In the genomic region with DNA sequence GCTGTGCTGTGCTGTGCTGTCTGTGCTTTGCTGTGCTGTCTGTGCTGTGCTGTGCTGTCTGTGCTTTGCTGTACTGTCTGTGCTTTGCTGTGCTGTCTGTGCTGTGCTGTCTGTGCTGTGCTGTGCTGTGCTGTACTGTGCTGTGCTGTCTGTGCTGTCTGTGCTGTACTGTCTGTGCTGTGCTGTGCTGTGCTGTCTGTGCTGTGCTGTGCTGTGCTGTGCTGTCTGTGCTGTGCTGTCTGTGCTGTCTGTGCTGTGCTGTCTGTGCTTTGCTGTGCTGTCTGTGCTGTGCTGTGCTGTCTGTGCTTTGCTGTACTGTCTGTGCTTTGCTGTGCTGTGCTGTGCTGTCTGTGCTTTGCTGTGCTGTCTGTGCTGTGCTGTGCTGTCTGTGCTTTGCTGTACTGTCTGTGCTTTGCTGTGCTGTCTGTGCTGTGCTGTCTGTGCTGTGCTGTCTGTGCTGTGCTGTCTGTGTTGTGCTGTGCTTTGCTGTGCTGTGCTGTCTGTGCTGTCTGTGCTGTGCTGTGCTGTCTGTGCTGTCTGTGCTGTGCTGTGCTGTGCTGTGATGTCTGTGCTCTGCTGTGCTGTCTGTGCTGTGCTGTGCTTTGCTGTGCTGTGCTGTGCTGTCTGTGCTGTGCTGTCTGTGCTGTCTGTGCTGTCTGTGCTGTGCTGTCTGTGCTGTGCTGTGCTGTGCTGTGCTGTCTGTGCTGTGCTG, we compare ENCODE assay signal across 8 mouse cellular contexts.
DNase-seq lines count a peak whose midpoint lies in the region; ATAC-seq and TF ChIP-seq lines count a peak whose summit lies in the region.
"Not testable (repeated sequence)": the region's sequence is repeated elsewhere in the genome, so short reads cannot be mapped to it uniquely, and the experiment has no call there.

No protein-coding gene starts in this region.

- not testable (repeated sequence) for H3K4me2 ChIP-seq in forebrain, embryonic 13.5 days; limb, embryonic 11.5 days (ENCODE audit: low read depth, severe bottlenecking); lung, embryonic 14.5 days; midbrain, embryonic 15.5 days; stomach, embryonic 14.5 days (replicated peaks; ENCODE audit: low read depth, low read length)

- not testable (repeated sequence) for H3K9ac ChIP-seq in forebrain, embryonic 13.5 days; limb, embryonic 11.5 days (ENCODE audit: low read length); lung, embryonic 14.5 days; midbrain, embryonic 15.5 days; stomach, embryonic 14.5 days (replicated peaks; ENCODE audit: low read depth, low read length)

- not testable (repeated sequence) for H3K4me3 ChIP-seq in forebrain, embryonic 13.5 days; limb, embryonic 11.5 days (ENCODE audit: low read depth, low read length); lung, embryonic 14.5 days (ENCODE audit: low read depth, low read length); midbrain, embryonic 15.5 days; stomach, embryonic 14.5 days (ENCODE audit: low read depth, low read length)

- DNase-seq in CD4-positive helper T cell, adult 2 months (ENCODE audit: low read depth, low spot score) = peak; percentile 47
- peak; percentile 51 for DNase-seq in embryo, embryonic 9.5 days (ENCODE audit: extremely low spot score)
- peak; percentile 41 for DNase-seq in limb, embryonic 11.5 days (ENCODE audit: low spot score)
- DNase-seq in lung, embryonic 14.5 days = peak; percentile 41

- TF ChIP-seq CTCF in lung, embryonic 14.5 days (IDR thresholded peaks at IDR 0.05; ENCODE audit: low read depth) = not testable (repeated sequence)

- H3K27ac ChIP-seq in forebrain, embryonic 13.5 days; limb, embryonic 11.5 days (replicated peaks; ENCODE audit: low read depth, low read length); lung, embryonic 14.5 days (ENCODE audit: low read depth); midbrain, embryonic 15.5 days; stomach, embryonic 14.5 days (ENCODE audit: low read length): not testable (repeated sequence)

- ATAC-seq in forebrain, embryonic 13.5 days = peak; percentile 63
- peak; percentile 72 to 73 for ATAC-seq in hematopoietic stem cell, adult 5-6 weeks (replicated peaks in 1 of 2; ENCODE audit: insufficient read depth in 1 of 2, low FRiP score in 2 of 2, low TSS enrichment in 1 of 2, low read depth in 1 of 2, poor library complexity in 2 of 2, severe bottlenecking in 2 of 2)
- ATAC-seq in limb, embryonic 11.5 days (ENCODE audit: insufficient number of reproducible peaks, low FRiP score, low TSS enrichment, low read depth) = peak; percentile 63
- peak; percentile 46; the same call in 1 of the 2 replicates for ATAC-seq in lung, embryonic 14.5 days (ENCODE audit: insufficient read depth)
- peak; percentile 67 for ATAC-seq in midbrain, embryonic 15.5 days (replicated peaks)
- ATAC-seq in stomach, embryonic 14.5 days (ENCODE audit: insufficient number of reproducible peaks, insufficient read depth, low FRiP score, low read depth) = peak; percentile 63; the same call in 1 of the 2 replicates

- not testable (repeated sequence) for H3K27me3 ChIP-seq in forebrain, embryonic 13.5 days; limb, embryonic 11.5 days (ENCODE audit: control insufficient read depth, insufficient read depth, low read length); lung, embryonic 14.5 days (ENCODE audit: insufficient read depth, low read length); midbrain, embryonic 15.5 days (replicated peaks); stomach, embryonic 14.5 days (ENCODE audit: control insufficient read depth, insufficient read depth, low read length)

- peaks cover 49% of the 10 kb centered on the region for H3K9me3 ChIP-seq in forebrain, embryonic 13.5 days (replicated peaks)
- peaks cover 36% of the 10 kb centered on the region for H3K9me3 ChIP-seq in limb, embryonic 11.5 days (ENCODE audit: control insufficient read depth, low read length)
- H3K9me3 ChIP-seq in lung, embryonic 14.5 days (ENCODE audit: low read depth, low read length) = peaks cover 26% of the 10 kb centered on the region
- peaks cover 37% of the 10 kb centered on the region for H3K9me3 ChIP-seq in midbrain, embryonic 15.5 days
- peaks cover 34% of the 10 kb centered on the region for H3K9me3 ChIP-seq in stomach, embryonic 14.5 days (ENCODE audit: control insufficient read depth, low read depth, low read length)

- not testable (repeated sequence) for H3K4me1 ChIP-seq in forebrain, embryonic 13.5 days; limb, embryonic 11.5 days (ENCODE audit: control insufficient read depth, insufficient read depth, low read length); lung, embryonic 14.5 days (ENCODE audit: insufficient read depth); midbrain, embryonic 15.5 days; stomach, embryonic 14.5 days (ENCODE audit: control insufficient read depth, insufficient read depth, low read length)

- not testable (repeated sequence) for H3K36me3 ChIP-seq in forebrain, embryonic 13.5 days (ENCODE audit: poor library complexity, severe bottlenecking); limb, embryonic 11.5 days (ENCODE audit: control insufficient read depth, insufficient read depth, low read length); lung, embryonic 14.5 days (ENCODE audit: insufficient read depth); midbrain, embryonic 15.5 days (replicated peaks); stomach, embryonic 14.5 days (ENCODE audit: control insufficient read depth, insufficient read depth, low read length)
